Mouse (Mus musculus) MEL (cell line): ENCODE data around the gene Abcg1. TPM values are rescaled to one million over a fixed set of nuclear protein-coding genes. Genes with fewer than 3 reads are reported as not detected.

Experiments used
- DNase-seq: peaks from one replicate; pipeline ENCODE4 v3.0.0; 2011; ENCODE audit warnings: low read depth, low spot score
- H3K27ac ChIP-seq: 2 replicates; pipeline ENCODE4 v1.5.1; 2012; ENCODE audit warnings: low read depth, mild to moderate bottlenecking, control low read depth, low read length, moderate library complexity; ENCODE audit not compliant: control insufficient read depth
- H3K27me3 ChIP-seq, 2 experiments: fragments of 150-350 bp in 1 of 2; sonication (generic) in 1 of 2; 2 replicates each; pipeline ENCODE4 v1.6.1; 2012; ENCODE audit warnings: low read length in 2 of 2, mild to moderate bottlenecking in 2 of 2, improper control_type of control experiment in 1 of 2, moderate library complexity in 1 of 2; ENCODE audit not compliant: insufficient read depth in 2 of 2, control insufficient read depth in 1 of 2
- H3K36me3 ChIP-seq, 2 experiments: 2 replicates each; pipeline ENCODE4 v1.6.1; 2012 to 2014; ENCODE audit warnings: low read length in 2 of 2, improper control_type of control experiment in 1 of 2, inconsistent platforms in 1 of 2, mild to moderate bottlenecking in 1 of 2; ENCODE audit not compliant: insufficient read depth in 2 of 2, control insufficient read depth in 1 of 2
- H3K4me1 ChIP-seq, 2 experiments: fragments of 150-350 bp in 1 of 2; sonication (generic) in 1 of 2; 2 replicates each; pipeline ENCODE4 v1.6.1; 2012; ENCODE audit warnings: low read length in 2 of 2, improper control_type of control experiment in 1 of 2, mild to moderate bottlenecking in 1 of 2; ENCODE audit not compliant: insufficient read depth in 2 of 2, control insufficient read depth in 1 of 2
- H3K4me3 ChIP-seq, 2 experiments: fragments of 150-350 bp in 1 of 2; sonication (generic) in 1 of 2; 2 replicates each; pipeline ENCODE4 v1.5.1; 2012; ENCODE audit warnings: low read depth in 2 of 2, low read length in 2 of 2, mild to moderate bottlenecking in 2 of 2, moderate library complexity in 2 of 2, control low read depth in 1 of 2, improper control_type of control experiment in 1 of 2; ENCODE audit not compliant: control insufficient read depth in 1 of 2, insufficient read depth in 1 of 2
- H3K79me2 ChIP-seq: 2 replicates; pipeline ENCODE4 v1.6.1; 2012; ENCODE audit warnings: mild to moderate bottlenecking, low read length, moderate library complexity; ENCODE audit not compliant: control insufficient read depth, poor library complexity, insufficient read depth
- H3K9ac ChIP-seq: 2 replicates; pipeline ENCODE4 v1.6.1; 2012; ENCODE audit warnings: low read depth, mild to moderate bottlenecking, control low read depth, low read length, moderate library complexity; ENCODE audit not compliant: control insufficient read depth, poor library complexity, severe bottlenecking
- H3K9me3 ChIP-seq: fragments of 150-350 bp; sonication (generic); replicated peaks from 2 replicates; pipeline ENCODE4 v1.6.1; 2012; ENCODE audit warnings: mild to moderate bottlenecking, low read length, improper control_type of control experiment, moderate library complexity; ENCODE audit not compliant: insufficient read depth
- CHD1 ChIP-seq: IDR thresholded peaks from 2 replicates; pipeline ENCODE4 v1.6.1; 2012; ENCODE audit warnings: low read depth, mild to moderate bottlenecking, inconsistent platforms, low read length, improper control_type of control experiment
- CHD2 ChIP-seq: IDR thresholded peaks from 2 replicates; pipeline ENCODE4 v1.6.1; 2011; ENCODE audit warnings: low read length, improper control_type of control experiment
- CTCF ChIP-seq, 3 experiments: IDR thresholded peaks in 2 of 3; conservative IDR thresholded peaks in 1 of 3; 2 replicates each; pipeline ENCODE4 v1.5.1; 2011 to 2012; ENCODE audit warnings: low read length in 3 of 3, low read depth in 2 of 3, mild to moderate bottlenecking in 2 of 3, improper control_type of control experiment in 1 of 3, inconsistent platforms in 1 of 3, mixed read lengths in 1 of 3, moderate library complexity in 1 of 3; ENCODE audit not compliant: control insufficient read depth in 1 of 3, insufficient read depth in 1 of 3, poor library complexity in 1 of 3, severe bottlenecking in 1 of 3
- E2F4 ChIP-seq: IDR thresholded peaks from 2 replicates; pipeline ENCODE4 v1.6.1; 2011; ENCODE audit warnings: low read depth, low read length, improper control_type of control experiment, borderline replicate concordance
- ELF1 ChIP-seq: IDR thresholded peaks from 2 replicates; pipeline ENCODE4 v1.6.1; 2014; ENCODE audit warnings: low read depth, mild to moderate bottlenecking, inconsistent platforms, low read length, improper control_type of control experiment, moderate library complexity
- EP300 ChIP-seq, 2 experiments: IDR thresholded peaks; 2 replicates each; pipeline ENCODE4 v1.6.1; 2011; ENCODE audit warnings: improper control_type of control experiment in 2 of 2, low read length in 2 of 2, low read depth in 1 of 2, mild to moderate bottlenecking in 1 of 2
- ETS1 ChIP-seq: IDR thresholded peaks from 2 replicates; pipeline ENCODE4 v1.6.1; 2012; ENCODE audit warnings: low read depth, mild to moderate bottlenecking, inconsistent platforms, low read length, improper control_type of control experiment, moderate library complexity
- GABPA ChIP-seq: IDR thresholded peaks from 2 replicates; pipeline ENCODE4 v1.6.1; 2012; ENCODE audit warnings: low read depth, mild to moderate bottlenecking, inconsistent platforms, low read length, improper control_type of control experiment, moderate library complexity
- GATA1 ChIP-seq: IDR thresholded peaks from 2 replicates; pipeline ENCODE4 v1.6.1; 2011; ENCODE audit warnings: low read depth, low read length, improper control_type of control experiment
- HCFC1 ChIP-seq: IDR thresholded peaks from 2 replicates; pipeline ENCODE4 v1.6.1; 2012; ENCODE audit warnings: low read depth, mild to moderate bottlenecking, inconsistent platforms, low read length, improper control_type of control experiment, moderate library complexity
- JUND ChIP-seq: IDR thresholded peaks from 2 replicates; pipeline ENCODE4 v1.6.1; 2011; ENCODE audit warnings: low read depth, mild to moderate bottlenecking, improper control_type of control experiment, low read length
- KAT2A ChIP-seq: conservative IDR thresholded peaks from 2 replicates; pipeline ENCODE4 v1.6.1; 2012; ENCODE audit warnings: low read depth, low read length, improper control_type of control experiment, inconsistent platforms
- MAFK ChIP-seq: IDR thresholded peaks from 2 replicates; pipeline ENCODE4 v1.6.1; 2011; ENCODE audit warnings: low read depth, mild to moderate bottlenecking, low read length, improper control_type of control experiment, borderline replicate concordance
- MAZ ChIP-seq: IDR thresholded peaks from 2 replicates; pipeline ENCODE4 v1.6.1; 2012; ENCODE audit warnings: low read depth, mild to moderate bottlenecking, inconsistent platforms, low read length, improper control_type of control experiment
- MEF2A ChIP-seq: IDR thresholded peaks from 2 replicates; pipeline ENCODE4 v1.6.1; 2014; ENCODE audit warnings: low read depth, mild to moderate bottlenecking, inconsistent platforms, low read length, improper control_type of control experiment; ENCODE audit not compliant: poor library complexity, insufficient replicate concordance, severe bottlenecking; ENCODE audit errors: extremely low read depth
- MXI1 ChIP-seq: IDR thresholded peaks from 2 replicates; pipeline ENCODE4 v1.6.1; 2011; ENCODE audit warnings: mild to moderate bottlenecking, low read depth, low read length, improper control_type of control experiment
- MYB ChIP-seq: IDR thresholded peaks from 2 replicates; pipeline ENCODE4 v1.6.1; 2011; ENCODE audit warnings: mild to moderate bottlenecking, low read depth, low read length, improper control_type of control experiment
- MYC ChIP-seq: IDR thresholded peaks from 2 replicates; pipeline ENCODE4 v1.6.1; 2011; ENCODE audit warnings: low read depth, mild to moderate bottlenecking, low read length, improper control_type of control experiment, moderate library complexity
- NRF1 ChIP-seq: IDR thresholded peaks from 2 replicates; pipeline ENCODE4 v1.6.1; 2014; ENCODE audit warnings: low read depth, mild to moderate bottlenecking, inconsistent platforms, low read length, improper control_type of control experiment, moderate library complexity; ENCODE audit not compliant: poor library complexity, insufficient read depth, severe bottlenecking
- POLR2A ChIP-seq, 2 experiments: IDR thresholded peaks; 2 replicates each; pipeline ENCODE4 v1.6.1; 2011 to 2012; ENCODE audit warnings: low read length in 2 of 2, mild to moderate bottlenecking in 2 of 2, control low read depth in 1 of 2, improper control_type of control experiment in 1 of 2, low read depth in 1 of 2, moderate library complexity in 1 of 2; ENCODE audit not compliant: control insufficient read depth in 1 of 2, insufficient read depth in 1 of 2, poor library complexity in 1 of 2
- POLR2AphosphoS5 ChIP-seq: IDR thresholded peaks from 2 replicates; pipeline ENCODE4 v1.6.1; 2012; ENCODE audit warnings: low read depth, borderline replicate concordance, mild to moderate bottlenecking, inconsistent platforms, low read length, moderate library complexity, mixed read lengths
- RAD21 ChIP-seq: IDR thresholded peaks from 2 replicates; pipeline ENCODE4 v1.6.1; 2011; ENCODE audit warnings: mild to moderate bottlenecking, low read depth, low read length, improper control_type of control experiment
- RCOR1 ChIP-seq: IDR thresholded peaks from 2 replicates; pipeline ENCODE4 v1.6.1; 2012; ENCODE audit warnings: low read depth, mild to moderate bottlenecking, inconsistent platforms, low read length, improper control_type of control experiment
- TAL1 ChIP-seq: IDR thresholded peaks from 2 replicates; pipeline ENCODE4 v1.6.1; 2012; ENCODE audit warnings: mild to moderate bottlenecking, inconsistent platforms, low read length, moderate library complexity, mixed read lengths
- TBP ChIP-seq: IDR thresholded peaks from 2 replicates; pipeline ENCODE4 v1.8.0; 2011; ENCODE audit warnings: low read depth, low read length, improper control_type of control experiment
- UBTF ChIP-seq: IDR thresholded peaks from 2 replicates; pipeline ENCODE4 v1.6.1; 2012; ENCODE audit warnings: low read depth, mild to moderate bottlenecking, inconsistent platforms, low read length, improper control_type of control experiment, moderate library complexity, borderline replicate concordance; ENCODE audit not compliant: insufficient read depth
- USF1 ChIP-seq: IDR thresholded peaks from 2 replicates; pipeline ENCODE4 v1.6.1; 2014; ENCODE audit warnings: low read depth, mild to moderate bottlenecking, inconsistent platforms, low read length, improper control_type of control experiment, moderate library complexity
- USF2 ChIP-seq, 2 experiments: IDR thresholded peaks; 2 replicates each; pipeline ENCODE4 v1.6.1; 2011 to 2012; ENCODE audit warnings: improper control_type of control experiment in 2 of 2, low read length in 2 of 2, borderline replicate concordance in 1 of 2, inconsistent platforms in 1 of 2, low read depth in 1 of 2, mild to moderate bottlenecking in 1 of 2; ENCODE audit not compliant: insufficient read depth in 1 of 2
- ZMIZ1 ChIP-seq: IDR thresholded peaks from 2 replicates; pipeline ENCODE4 v1.6.1; 2012; ENCODE audit warnings: low read depth, mild to moderate bottlenecking, inconsistent platforms, low read length, improper control_type of control experiment, moderate library complexity
- polyA plus RNA-seq, 2 experiments: library from polyadenylated mRNA; stranded (reverse) in 1 of 2; unstranded in 1 of 2; fragments of >175 nt in 1 of 2; fragments of >200 nt in 1 of 2; gene quantifications; 2 replicates each; pipeline versions ENCODE4 v1.2.1 to v1.2.4; 2012; ENCODE audit warnings: low replicate concordance in 2 of 2, low read depth in 1 of 2; ENCODE audit not compliant: insufficient read length in 2 of 2, insufficient read depth in 1 of 2, missing spikeins in 1 of 2
- total RNA-seq: library from RNA; depleted of rRNA; stranded (reverse); fragments of 300-350 nt; gene quantifications from 2 replicates; pipeline ENCODE4 v1.2.3, GENCODE M21; 2012

Gene Abcg1
- total and polyA plus RNA-seq, 3 experiments: 11.6 to 18.0 TPM; not detected in 1

DNA sequence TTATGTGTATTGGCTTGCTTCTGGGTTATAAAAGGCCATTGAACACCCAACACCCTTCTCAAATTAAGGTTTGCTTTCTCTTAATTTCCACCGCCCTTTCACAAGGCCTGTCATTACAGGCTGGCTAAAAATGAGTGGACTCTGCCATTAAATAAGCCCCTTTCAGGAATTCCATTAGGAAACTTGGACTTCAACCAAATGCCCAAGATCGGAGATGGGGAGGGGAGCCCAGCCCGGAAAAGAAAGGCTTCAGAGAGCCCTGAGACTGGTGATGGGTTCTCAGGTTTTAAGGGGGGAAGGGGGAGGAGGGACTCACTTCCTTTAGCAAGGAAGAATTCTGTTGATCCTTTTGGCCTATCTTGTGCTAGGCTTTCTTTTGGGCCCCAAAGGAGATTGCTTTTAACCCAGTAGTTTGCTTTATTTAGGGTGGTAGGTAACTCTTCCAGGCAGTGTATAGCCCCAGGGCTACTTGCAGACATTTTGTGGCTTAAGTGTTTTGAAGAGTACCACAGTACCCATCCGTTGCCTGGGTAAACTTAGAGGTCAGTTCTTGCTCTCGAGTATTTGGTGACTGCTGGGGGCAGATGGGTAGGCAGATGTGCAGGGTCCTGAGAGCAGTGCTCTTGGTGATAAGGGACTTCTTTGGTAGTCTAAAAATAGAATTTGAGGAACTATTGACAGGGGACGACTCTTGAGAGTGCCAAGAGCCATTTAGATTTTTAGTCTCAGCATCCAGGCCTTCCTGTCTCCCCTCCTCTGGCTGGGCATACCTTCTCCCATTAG lies 13.1 kb downstream of the Abcg1 start (continued):
- TF ChIP-seq CTCF (IDR thresholded peaks at IDR 0.05 in 2 of 3, conservative IDR thresholded peaks at IDR 0.05 in 1 of 3; ENCODE audit: control insufficient read depth in 1 of 3, insufficient read depth in 1 of 3, low read depth in 2 of 3, low read length in 3 of 3, poor library complexity in 1 of 3, severe bottlenecking in 1 of 3) (no peak), POLR2A (IDR thresholded peaks at IDR 0.05; ENCODE audit: control insufficient read depth in 1 of 2, insufficient read depth in 1 of 2, low read depth in 1 of 2, low read length in 2 of 2, poor library complexity in 1 of 2) (no peak), JUND (no peak), MAFK (no peak), CHD1 (no peak), HCFC1 (0 out of 2 replicates have a peak, but pooled peaks have one; percentile 9), GATA1 (peak; percentile 88), NRF1 (no peak), ETS1 (peak; percentile 86), MAZ (no peak; the same call in none of the 2 replicates), RCOR1 (peak; percentile 78), EP300 (IDR thresholded peaks at IDR 0.05; ENCODE audit: low read depth in 1 of 2, low read length in 2 of 2) (peak; percentile 83 to 90), CHD2 (no peak), POLR2AphosphoS5 (no peak), MYB (peak; percentile 48)

DNA sequence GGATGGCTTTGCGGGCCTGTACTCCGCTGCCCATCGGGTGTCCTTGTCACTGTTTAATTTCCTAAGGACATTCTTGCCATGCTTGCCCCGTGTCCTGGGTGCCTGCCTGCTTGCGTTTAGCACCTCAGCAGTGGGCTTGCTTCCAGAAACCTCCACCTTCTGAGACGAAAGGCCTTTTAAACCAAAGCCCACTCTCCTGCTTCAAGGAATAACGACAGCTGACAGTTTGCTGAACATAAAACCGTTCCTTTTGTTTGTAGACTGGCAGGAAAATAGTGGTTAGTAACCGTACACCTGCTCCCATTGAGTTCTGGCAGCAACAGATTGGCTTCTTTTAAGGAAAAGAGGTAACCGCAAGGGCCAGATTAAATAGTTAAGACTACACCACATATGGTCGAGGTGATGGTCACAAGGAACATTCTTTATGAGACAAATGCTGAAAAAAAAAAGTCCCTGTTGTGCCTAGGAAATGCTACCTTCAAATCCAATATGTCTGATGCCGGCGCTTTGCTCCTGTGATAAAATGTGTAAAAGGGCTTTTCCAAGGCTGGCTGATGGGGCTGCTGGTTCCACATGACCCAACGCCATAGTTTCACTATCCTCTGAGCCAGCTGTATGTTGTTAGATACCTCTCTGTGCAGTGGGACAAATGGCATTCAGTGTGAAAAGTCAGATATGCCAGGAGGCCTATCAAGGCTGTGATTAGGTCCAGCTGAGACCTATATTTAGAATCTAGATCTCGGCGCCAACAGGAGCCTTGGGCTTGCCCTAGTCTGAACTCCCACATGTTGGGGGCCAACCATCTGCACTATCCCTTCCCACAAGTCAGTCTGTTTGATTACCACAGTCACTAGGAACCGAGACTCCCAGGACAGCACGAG lies 14.2 kb downstream of the Abcg1 start:
- H3K27ac ChIP-seq: peak overlapping the region; percentile 75
- H3K4me3 ChIP-seq: no peak overlapping the region; a peak in 1 of 4 replicates
- no peaks in the 10 kb centered on the region for H3K79me2 ChIP-seq
- peaks cover 38 to 63% of the 10 kb centered on the region in 2 experiments for H3K4me1 ChIP-seq
- peaks cover 0 to 55% of the 10 kb centered on the region in 2 experiments; a peak in 2 of 4 replicates for H3K36me3 ChIP-seq
- peak overlapping the region; percentile 33 for H3K9ac ChIP-seq
- H3K27me3 ChIP-seq: no peaks in the 10 kb centered on the region
- peak; percentile 68 for DNase-seq
- H3K9me3 ChIP-seq: no peaks in the 10 kb centered on the region
- TF ChIP-seq RAD21: no peak
- TF ChIP-seq MAZ: 0 out of 2 replicates have a peak, but pooled peaks have one; percentile 42
- TF ChIP-seq ETS1: peak; percentile 77
- TF ChIP-seq TBP: no peak
- TF ChIP-seq GABPA: no peak
- peak; percentile 92 for TF ChIP-seq TAL1
- no peak for TF ChIP-seq MXI1
- no peak for TF ChIP-seq MYC
- TF ChIP-seq ZMIZ1: no peak
- no peak for TF ChIP-seq POLR2AphosphoS5
- TF ChIP-seq GATA1: peak; percentile 70
- TF ChIP-seq E2F4: no peak
- no peak for TF ChIP-seq JUND
- no peak for TF ChIP-seq USF1
- no peak for TF ChIP-seq MAFK
- TF ChIP-seq UBTF: no peak
- no peak for TF ChIP-seq POLR2A (IDR thresholded peaks at IDR 0.05; ENCODE audit: control insufficient read depth in 1 of 2, insufficient read depth in 1 of 2, low read depth in 1 of 2, low read length in 2 of 2, poor library complexity in 1 of 2)
- TF ChIP-seq KAT2A: no peak
- 0 out of 2 replicates have a peak, but pooled peaks have one; percentile 8 for TF ChIP-seq HCFC1
- no peak for TF ChIP-seq USF2 (IDR thresholded peaks at IDR 0.05; ENCODE audit: borderline replicate concordance in 1 of 2, insufficient read depth in 1 of 2, low read depth in 1 of 2, low read length in 2 of 2)
- TF ChIP-seq CHD1: no peak
- peak; percentile 88; the same call in 1 of the 2 replicates for TF ChIP-seq MEF2A
- no peak for TF ChIP-seq ELF1
